10 mouse cellular contexts compared by ENCODE assay signal in the genomic region with DNA sequence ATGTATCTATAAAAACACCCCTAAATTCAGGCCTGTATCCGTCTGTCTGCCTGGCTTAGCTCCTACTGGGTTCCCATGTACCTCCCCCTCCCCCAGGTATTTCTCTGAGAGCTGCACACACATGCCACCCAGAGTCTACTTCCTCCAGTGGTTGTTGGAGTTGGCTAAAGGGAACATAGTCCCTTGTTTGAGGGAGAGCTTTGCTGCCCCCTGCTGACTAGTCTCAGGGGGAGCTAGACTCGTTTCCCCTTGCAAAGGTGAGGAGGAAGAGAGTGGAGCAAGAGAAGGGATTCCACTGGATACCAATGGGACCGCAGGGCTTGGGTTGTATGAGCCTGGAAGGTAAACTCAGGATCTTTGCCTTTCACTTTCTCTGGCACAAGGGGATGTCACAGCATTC. TPM values are rescaled to one million over a fixed set of nuclear protein-coding genes. Genes with fewer than 3 reads are reported as not detected.
DNase-seq lines count a peak whose midpoint lies in the region; ATAC-seq and TF ChIP-seq lines count a peak whose summit lies in the region.
"Had no signal": no experiment of that assay in that cellular context is flagged by ENCODE, and none has a peak within 500 bp of the region (broad histone marks: within the 10 kb centered on the region; RNA-seq: fewer than 3 reads in every experiment).

No protein-coding gene starts in this region.

- H3K4me3 ChIP-seq in MEL (ENCODE audit: control insufficient read depth in 1 of 2, insufficient read depth in 1 of 2, low read depth in 2 of 2, low read length in 2 of 2) = no peak overlapping the region
- no peak overlapping the region for H3K4me3 ChIP-seq in bone marrow, adult 2 months (replicated peaks; ENCODE audit: control insufficient read depth, low read depth, low read length)
- no peak overlapping the region for H3K4me3 ChIP-seq in embryonic facial prominence, embryonic 14.5 days (ENCODE audit: low read depth, low read length)
- H3K4me3 ChIP-seq: heart, embryonic 15.5 days; stomach, embryonic 15.5 days had no signal

- 20% methylated on average over 3 of the region's 3 CpGs for WGBS in bone marrow, adult 2 months
- WGBS in embryonic facial prominence, embryonic 14.5 days = 12% methylated on average over 3 of the region's 3 CpGs

- intact Hi-C loops in heart, postnatal 36 days (cut with DNase I) = loop anchor here (1.0 to 5.0 kb wide), 4 partner anchors 104 to 301 kb away; no protein-coding TSS in a partner anchor

- peak; percentile 62; the same call in 1 of the 2 replicates for ATAC-seq in embryonic facial prominence, embryonic 14.5 days (ENCODE audit: low read depth)
- no peak for ATAC-seq in activated CD4-positive, CD25-positive, alpha-beta regulatory T cell, adult 4 months

- peak; percentile 6; the same call in 1 of the 2 replicates for TF ChIP-seq RAD21 in MEL (IDR thresholded peaks at IDR 0.05; ENCODE audit: low read depth, low read length)

- H3K9ac ChIP-seq in MEL (ENCODE audit: control insufficient read depth, low read depth, low read length, poor library complexity, severe bottlenecking) = no peak overlapping the region
- H3K9ac ChIP-seq in embryonic facial prominence, embryonic 14.5 days (ENCODE audit: low read depth, low read length) = no peak overlapping the region
- H3K9ac ChIP-seq: heart, embryonic 15.5 days; stomach, embryonic 15.5 days had no signal

- no peak overlapping the region for H3K4me2 ChIP-seq in embryonic facial prominence, embryonic 14.5 days (ENCODE audit: low read depth, low read length)
- H3K4me2 ChIP-seq: heart, embryonic 15.5 days; stomach, embryonic 15.5 days had no signal

- H3K9me3 ChIP-seq in MEL (replicated peaks; ENCODE audit: insufficient read depth, low read length) = no peaks in the 10 kb centered on the region; the same call in 1 of the 2 replicates
- no peaks in the 10 kb centered on the region for H3K9me3 ChIP-seq in embryonic facial prominence, embryonic 14.5 days (ENCODE audit: control insufficient read depth, low read length)
- H3K9me3 ChIP-seq: heart, embryonic 15.5 days; stomach, embryonic 15.5 days had no signal

- peak; percentile 5 for DNase-seq in MEL (ENCODE audit: low read depth, low spot score)
- peak; percentile 88 for DNase-seq in embryonic facial prominence, embryonic 14.5 days (ENCODE audit: low spot score)
- DNase-seq in heart, postnatal 36 days = peak; percentile 49 to 62
- peak; percentile 80 for DNase-seq in layer of hippocampus, adult 9-11 months
- peak; percentile 49 for DNase-seq in lung, postnatal 25 days (ENCODE audit: low spot score)
- peak; percentile 87 for DNase-seq in right cerebral cortex, postnatal 14 days

- no peaks in the 10 kb centered on the region for H3K79me2 ChIP-seq in MEL (ENCODE audit: control insufficient read depth, insufficient read depth, low read length, poor library complexity)

- no peaks in the 10 kb centered on the region for H3K27me3 ChIP-seq in MEL (ENCODE audit: control insufficient read depth in 1 of 2, insufficient read depth in 2 of 2, low read length in 2 of 2)
- no peaks in the 10 kb centered on the region for H3K27me3 ChIP-seq in embryonic facial prominence, embryonic 14.5 days (replicated peaks; ENCODE audit: control insufficient read depth, insufficient read depth, low read length)
- H3K27me3 ChIP-seq: stomach, embryonic 15.5 days had no signal

- TF ChIP-seq EP300 in MEL (IDR thresholded peaks at IDR 0.05; ENCODE audit: low read depth in 1 of 2, low read length in 2 of 2) = no peak

- H3K36me3 ChIP-seq in MEL (ENCODE audit: control insufficient read depth in 1 of 2, insufficient read depth in 2 of 2, low read length in 2 of 2) = no peaks in the 10 kb centered on the region
- no peaks in the 10 kb centered on the region for H3K36me3 ChIP-seq in embryonic facial prominence, embryonic 14.5 days (ENCODE audit: control insufficient read depth, insufficient read depth, low read length)
- H3K36me3 ChIP-seq: heart, embryonic 15.5 days; stomach, embryonic 15.5 days had no signal

- TF ChIP-seq POLR2A in MEL (IDR thresholded peaks at IDR 0.05; ENCODE audit: control insufficient read depth in 1 of 2, insufficient read depth in 1 of 2, low read depth in 1 of 2, low read length in 2 of 2, poor library complexity in 1 of 2) = no peak
- TF ChIP-seq POLR2A in bone marrow, adult 2 months (IDR thresholded peaks at IDR 0.05; ENCODE audit: borderline replicate concordance, control insufficient read depth, low read depth, low read length) = no peak

- no peak overlapping the region for H3K27ac ChIP-seq in MEL (ENCODE audit: control insufficient read depth, low read depth, low read length)
- no peak overlapping the region for H3K27ac ChIP-seq in bone marrow, adult 2 months (ENCODE audit: control insufficient read depth, insufficient read depth, low read depth, low read length, poor library complexity)
- H3K27ac ChIP-seq in embryonic facial prominence, embryonic 14.5 days (replicated peaks; ENCODE audit: low read depth, low read length) = no peak overlapping the region
- H3K27ac ChIP-seq: heart, embryonic 15.5 days; stomach, embryonic 15.5 days had no signal

- peak in 2 of 3 experiments; percentile 9 to 21; a peak in 2 of 6 replicates for TF ChIP-seq CTCF in MEL (IDR thresholded peaks at IDR 0.05 in 2 of 3, conservative IDR thresholded peaks at IDR 0.05 in 1 of 3; ENCODE audit: control insufficient read depth in 1 of 3, insufficient read depth in 1 of 3, low read depth in 2 of 3, low read length in 3 of 3, poor library complexity in 1 of 3, severe bottlenecking in 1 of 3)
- peak; percentile 67 for TF ChIP-seq CTCF in bone marrow, adult 2 months (IDR thresholded peaks at IDR 0.05; ENCODE audit: control insufficient read depth, insufficient read depth, low read length)

- H3K4me1 ChIP-seq in MEL (ENCODE audit: control insufficient read depth in 1 of 2, insufficient read depth in 2 of 2, low read length in 2 of 2) = no peaks in the 10 kb centered on the region
- H3K4me1 ChIP-seq in bone marrow, adult 2 months (ENCODE audit: control insufficient read depth, insufficient read depth, low read length) = no peaks in the 10 kb centered on the region
- no peaks in the 10 kb centered on the region for H3K4me1 ChIP-seq in embryonic facial prominence, embryonic 14.5 days (ENCODE audit: control insufficient read depth, insufficient read depth, low read length)
- H3K4me1 ChIP-seq: heart, embryonic 15.5 days; stomach, embryonic 15.5 days had no signal

TF ChIP-seq in MEL, 35 proteins besides CTCF, POLR2A, EP300 and RAD21:
- TF ChIP-seq UBTF (IDR thresholded peaks at IDR 0.05; ENCODE audit: borderline replicate concordance, insufficient read depth, low read depth, low read length) (no peak), MAX (IDR thresholded peaks at IDR 0.05; ENCODE audit: low read length) (no peak), ELF1 (IDR thresholded peaks at IDR 0.05; ENCODE audit: low read depth, low read length) (no peak), RCOR1 (IDR thresholded peaks at IDR 0.05; ENCODE audit: low read depth, low read length) (no peak), E2F4 (IDR thresholded peaks at IDR 0.05; ENCODE audit: borderline replicate concordance, low read depth, low read length) (no peak), GABPA (IDR thresholded peaks at IDR 0.05; ENCODE audit: low read depth, low read length) (no peak), TAL1 (IDR thresholded peaks at IDR 0.05; ENCODE audit: low read length) (no peak), NELFE (IDR thresholded peaks at IDR 0.05; ENCODE audit: low read depth, low read length) (no peak), BHLHE40 (IDR thresholded peaks at IDR 0.05; ENCODE audit: borderline replicate concordance, low read depth, low read length) (no peak), USF1 (IDR thresholded peaks at IDR 0.05; ENCODE audit: low read depth, low read length) (no peak), ZNF384 (IDR thresholded peaks at IDR 0.05; ENCODE audit: low read depth, low read length) (no peak), MYB (IDR thresholded peaks at IDR 0.05; ENCODE audit: low read depth, low read length) (no peak), MAFK (IDR thresholded peaks at IDR 0.05; ENCODE audit: borderline replicate concordance, low read depth, low read length) (no peak), POLR2AphosphoS2 (IDR thresholded peaks at IDR 0.05; ENCODE audit: low read length) (no peak), ZKSCAN1 (IDR thresholded peaks at IDR 0.05; ENCODE audit: low read depth, low read length) (no peak), TBP (IDR thresholded peaks at IDR 0.05; ENCODE audit: low read depth, low read length) (no peak), ZC3H11A (IDR thresholded peaks at IDR 0.05; ENCODE audit: low read depth, low read length) (no peak), SIN3A (IDR thresholded peaks at IDR 0.05; ENCODE audit: low read length) (no peak)
TF ChIP-seq in MEL: peak in this region for 0.

RNA-seq across cellular contexts. Expression of a gene that starts 40.1 kb away (rescaled TPM):
- not detected in 2 replicates for total RNA-seq in MEL (2012; rRNA removed)
- not detected for polyA plus RNA-seq in MEL (2012; ENCODE audit: insufficient read depth in 1 of 2, insufficient read length in 2 of 2, low read depth in 1 of 2, low replicate concordance in 2 of 2, missing spikeins in 1 of 2)
- not detected in 2 replicates for polyA plus RNA-seq in bone marrow, adult 2 months (2011; ENCODE audit: insufficient read depth, insufficient read length, low replicate concordance, missing spikeins)
- 3.4 and 3.6 TPM in 2 replicates for polyA plus RNA-seq in embryonic facial prominence, embryonic 14.5 days (2014; fragmentation: Nextera tagmentation; extraction: Ambion mirVana)
- not detected for total RNA-seq in heart, postnatal 36 days (2021)
- not detected for polyA plus RNA-seq in activated CD4-positive, CD25-positive, alpha-beta regulatory T cell, adult 4 months (2017; shearing (Covaris generic))
- polyA plus RNA-seq: heart, embryonic 15.5 days had no signal

Comparison
In these comparisons a context has a peak if more than half of its experiments do, and no peak if none do; other contexts are left out.
1. DNase-seq: peak in every context shown above with its lines; median percentile 88 in embryonic facial prominence, embryonic 14.5 days; 87 in right cerebral cortex, postnatal 14 days; 80 in layer of hippocampus, adult 9-11 months; 56 in heart, postnatal 36 days; 49 in lung, postnatal 25 days; 5 in MEL.